Mouse (Mus musculus) ES-Bruce4 (cell line): ENCODE measurements around the gene Bmf. TPM values are rescaled to one million over a fixed set of nuclear protein-coding genes. Genes with fewer than 3 reads are reported as not detected.

Experiments used
- H3K27ac ChIP-seq: 2 replicates; pipeline ENCODE4 v1.5.1; 2012; ENCODE audit warnings: low read length, inconsistent platforms; ENCODE audit not compliant: insufficient read depth
- H3K27me3 ChIP-seq: 2 replicates; pipeline ENCODE4 v1.6.1; 2012; ENCODE audit warnings: mild to moderate bottlenecking, low read length, inconsistent platforms; ENCODE audit not compliant: control insufficient read depth, poor library complexity, insufficient read depth, severe bottlenecking
- H3K36me3 ChIP-seq: 2 replicates; pipeline ENCODE4 v1.6.1; 2012; ENCODE audit warnings: inconsistent platforms, mild to moderate bottlenecking, low read length, moderate library complexity; ENCODE audit not compliant: control insufficient read depth, poor library complexity, insufficient read depth, severe bottlenecking
- H3K4me1 ChIP-seq: one replicate; pipeline ENCODE4 v1.8.1; 2011; ENCODE audit warnings: low read length; ENCODE audit not compliant: control insufficient read depth, insufficient read depth
- H3K4me3 ChIP-seq: 2 replicates; pipeline ENCODE4 v1.5.1; 2011; ENCODE audit warnings: low read depth, mild to moderate bottlenecking, low read length
- H3K9ac ChIP-seq: 2 replicates; pipeline ENCODE4 v1.6.1; 2012; ENCODE audit warnings: low read depth, mild to moderate bottlenecking, inconsistent platforms; ENCODE audit not compliant: poor library complexity, severe bottlenecking
- H3K9me3 ChIP-seq: replicated peaks from 2 replicates; pipeline ENCODE4 v1.6.1; 2012; ENCODE audit warnings: mild to moderate bottlenecking, low read length, inconsistent platforms; ENCODE audit not compliant: control insufficient read depth, poor library complexity, insufficient read depth, severe bottlenecking
- CTCF ChIP-seq: IDR thresholded peaks from one replicate; pipeline ENCODE4 v1.8.1; 2011; ENCODE audit warnings: low read depth, low read length
- EP300 ChIP-seq: IDR thresholded peaks from 2 replicates; pipeline ENCODE4 v1.6.1; 2011; ENCODE audit warnings: low read depth, low read length; ENCODE audit not compliant: insufficient read depth
- POLR2A ChIP-seq: IDR thresholded peaks from one replicate; pipeline ENCODE4 v1.8.1; 2011; ENCODE audit warnings: low read length; ENCODE audit not compliant: insufficient read depth
- polyA plus RNA-seq: library from polyadenylated mRNA; stranded (reverse); fragments of >200 nt; gene quantifications from 2 replicates; pipeline ENCODE4 v1.2.4, GENCODE M21; 2011; ENCODE audit warnings: low read depth; ENCODE audit not compliant: missing spikeins, insufficient read depth, insufficient read length

The Bmf gene
- polyA plus RNA-seq, 1 experiment = 21.7 TPM

DNA sequence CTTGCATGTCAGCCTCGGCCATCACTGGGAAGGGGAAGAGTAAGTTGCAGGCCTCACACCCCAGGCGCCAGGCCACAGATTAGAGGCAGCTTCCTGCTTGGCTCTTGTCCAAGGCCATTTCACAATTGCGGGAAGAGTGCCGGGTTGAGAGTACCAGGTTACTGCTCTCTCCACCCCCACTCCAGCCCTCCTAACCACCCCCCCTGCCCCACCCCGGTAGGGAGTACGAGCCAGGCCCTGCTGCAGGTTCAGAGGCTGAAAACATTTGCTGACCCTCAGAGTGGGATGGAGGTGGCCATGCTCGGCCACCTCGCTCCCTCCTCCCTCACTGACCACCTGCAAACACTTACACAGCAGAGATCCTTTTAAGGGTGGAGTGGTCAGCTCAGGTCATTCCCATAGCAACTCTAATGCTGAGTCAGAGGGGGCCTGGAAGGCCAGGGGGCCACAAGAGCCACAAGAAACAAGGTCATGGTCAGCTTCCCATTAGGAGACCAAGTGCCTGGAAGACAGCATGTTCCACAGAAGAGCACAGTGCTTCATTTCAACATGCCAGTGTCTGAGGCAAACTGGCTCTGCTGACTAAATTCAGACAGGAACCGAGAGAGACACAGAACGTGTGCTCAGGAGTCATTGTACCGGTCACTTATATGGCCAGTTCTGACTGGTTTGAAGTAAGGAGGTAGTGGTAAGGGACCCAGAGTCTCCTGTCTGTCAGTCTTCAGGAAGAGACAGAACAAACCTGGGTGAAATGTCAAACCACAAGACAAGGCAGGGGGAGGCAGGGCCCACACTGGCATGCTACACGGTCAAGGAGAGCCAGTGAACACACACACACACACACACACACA is 59.0 kb downstream of the Bmf start:
- no peak overlapping the region for H3K9ac ChIP-seq
- no peaks in the 10 kb centered on the region for H3K36me3 ChIP-seq
- peaks cover 4% of the 10 kb centered on the region for H3K4me1 ChIP-seq
- H3K27me3 ChIP-seq = no peaks in the 10 kb centered on the region
- H3K27ac ChIP-seq = no peak overlapping the region
- no peak for TF ChIP-seq CTCF
- TF ChIP-seq POLR2A = no peak
- TF ChIP-seq EP300 = no peak
- H3K9me3 ChIP-seq = no peaks in the 10 kb centered on the region
- no peak overlapping the region for H3K4me3 ChIP-seq

DNA sequence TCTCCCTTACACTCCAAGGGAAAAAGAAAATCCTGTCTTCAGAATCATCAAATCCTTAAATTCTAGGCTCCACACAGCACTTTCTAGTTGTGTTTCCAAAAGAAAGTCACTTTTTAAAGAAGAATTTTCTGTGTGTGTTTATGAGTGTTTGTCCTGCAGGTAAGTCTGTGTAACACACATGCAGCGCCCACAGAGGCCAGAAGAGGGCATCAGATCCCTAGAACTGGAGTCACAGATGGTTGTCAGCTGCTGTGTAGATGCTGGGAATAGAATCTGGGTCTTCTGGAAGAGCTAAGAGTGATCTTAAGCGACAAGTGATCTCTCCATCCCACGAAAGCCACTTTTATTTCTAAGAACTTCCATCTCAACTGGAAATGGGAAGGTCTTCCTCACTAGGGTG is 61.7 kb downstream of the Bmf start:
- no peak overlapping the region for H3K27ac ChIP-seq
- no peak overlapping the region for H3K4me3 ChIP-seq
- TF ChIP-seq CTCF (peak; percentile 61), POLR2A (no peak)
- H3K9ac ChIP-seq = no peak overlapping the region
- H3K4me1 ChIP-seq = peaks cover 4% of the 10 kb centered on the region
- H3K9me3 ChIP-seq = no peaks in the 10 kb centered on the region
- no peaks in the 10 kb centered on the region for H3K36me3 ChIP-seq
- H3K27me3 ChIP-seq = no peaks in the 10 kb centered on the region

DNA sequence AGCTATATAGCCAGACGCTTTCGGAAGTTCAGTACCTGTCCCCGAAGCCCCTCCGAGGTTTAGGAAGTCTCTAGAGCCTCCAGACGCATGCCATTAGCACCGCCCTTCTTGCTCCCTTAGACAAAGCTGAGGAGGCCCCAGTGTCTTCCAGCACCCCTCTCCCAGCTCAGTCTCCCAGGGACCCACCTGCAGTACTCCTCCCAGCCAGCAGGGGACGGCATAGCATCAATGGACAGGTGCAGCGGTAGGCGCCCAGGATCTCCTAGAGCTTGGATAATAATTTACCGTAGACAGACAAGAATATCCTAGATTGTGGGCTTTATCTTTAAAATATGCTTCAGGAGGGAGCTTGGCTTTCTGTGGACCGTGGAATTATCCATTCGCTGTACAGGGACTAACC is 62.6 kb downstream of the Bmf start:
- H3K4me3 ChIP-seq = no peak overlapping the region
- H3K27ac ChIP-seq = no peak overlapping the region
- TF ChIP-seq EP300 (no peak), CTCF (peak; percentile 93), POLR2A (no peak)
- H3K9me3 ChIP-seq = no peaks in the 10 kb centered on the region
- H3K27me3 ChIP-seq = no peaks in the 10 kb centered on the region
- H3K36me3 ChIP-seq = no peaks in the 10 kb centered on the region
- peaks cover 4% of the 10 kb centered on the region for H3K4me1 ChIP-seq
- H3K9ac ChIP-seq = no peak overlapping the region

DNA sequence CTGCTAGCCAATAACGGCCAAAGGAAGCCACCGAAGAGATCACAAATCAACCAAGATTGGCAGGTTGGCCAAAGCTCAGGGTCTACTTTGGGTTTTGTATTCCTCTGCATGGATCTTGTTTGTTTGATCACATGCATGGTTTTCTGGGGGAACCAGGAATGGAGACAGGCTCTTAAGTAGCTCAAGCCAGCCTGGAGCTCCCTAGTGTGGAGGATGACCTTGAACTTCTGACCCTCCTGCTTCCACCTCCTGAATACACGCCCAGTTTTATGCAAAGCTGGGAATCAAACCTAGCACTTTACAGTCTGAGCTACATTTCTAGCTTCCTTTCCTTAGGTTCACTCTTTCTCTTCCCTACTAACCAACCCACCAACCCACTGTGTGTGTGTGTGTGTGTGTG is 64.1 kb downstream of the Bmf start:
- TF ChIP-seq POLR2A = no peak
- 0 out of 2 replicates have a peak, but pooled peaks have one; percentile 42 for TF ChIP-seq EP300
- no peaks in the 10 kb centered on the region for H3K9me3 ChIP-seq
- no peak overlapping the region for H3K4me3 ChIP-seq
- H3K27ac ChIP-seq = no peak overlapping the region
- no peaks in the 10 kb centered on the region for H3K27me3 ChIP-seq
- H3K9ac ChIP-seq = no peak overlapping the region
- no peaks in the 10 kb centered on the region for H3K36me3 ChIP-seq
- H3K4me1 ChIP-seq = peaks cover 2% of the 10 kb centered on the region

DNA sequence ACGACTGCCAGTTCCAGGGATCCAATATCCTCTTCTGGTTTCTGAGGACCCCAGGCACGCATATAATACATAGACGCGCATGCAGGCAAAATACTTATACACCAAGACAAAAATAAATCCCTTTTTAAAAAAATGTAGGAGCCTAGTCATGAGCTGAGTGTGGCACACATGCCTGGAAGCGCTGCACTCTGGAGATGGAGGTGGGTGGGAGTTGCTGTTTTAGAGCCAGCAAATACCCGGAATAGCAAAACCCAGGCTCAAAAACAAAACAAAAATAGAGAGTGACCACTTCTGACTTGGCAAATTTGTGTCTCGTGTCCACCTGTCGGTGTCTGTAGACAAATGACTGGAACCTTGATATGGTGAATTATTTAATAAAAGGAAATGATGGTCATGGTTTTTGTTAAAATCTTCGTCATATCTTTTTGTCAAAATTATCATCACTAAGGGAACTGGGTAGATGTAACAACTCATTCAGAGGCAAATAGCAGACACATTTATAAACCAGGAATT is 65.0 kb downstream of the Bmf start:
- H3K27ac ChIP-seq = no peak overlapping the region
- no peak for TF ChIP-seq POLR2A
- no peak for TF ChIP-seq CTCF
- TF ChIP-seq EP300 = no peak
- peaks cover 1% of the 10 kb centered on the region for H3K4me1 ChIP-seq
- H3K27me3 ChIP-seq = no peaks in the 10 kb centered on the region
- H3K36me3 ChIP-seq = no peaks in the 10 kb centered on the region
- no peak overlapping the region for H3K9ac ChIP-seq
- H3K9me3 ChIP-seq = no peaks in the 10 kb centered on the region
- no peak overlapping the region for H3K4me3 ChIP-seq

DNA sequence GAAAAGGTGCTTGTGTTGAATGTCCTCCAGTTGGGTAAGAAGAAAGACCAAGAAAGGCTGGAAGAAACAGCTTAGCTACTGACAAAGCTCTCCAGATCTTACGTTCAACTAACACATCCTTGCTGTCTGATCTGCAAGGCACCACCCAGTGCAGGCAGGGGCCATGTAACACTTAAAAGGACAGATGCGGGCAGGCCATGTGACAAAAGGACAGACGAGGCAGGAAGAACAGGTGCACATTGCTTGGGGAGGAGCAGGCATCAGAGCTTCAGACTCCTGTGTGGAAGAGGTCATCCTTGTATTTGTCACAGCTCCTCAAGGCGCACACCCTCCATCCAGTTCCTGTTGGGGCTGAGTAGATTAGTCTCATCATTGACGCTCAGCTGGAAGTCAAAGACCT is 66.5 kb downstream of the Bmf start:
- no peaks in the 10 kb centered on the region for H3K9me3 ChIP-seq
- no peak overlapping the region for H3K27ac ChIP-seq
- TF ChIP-seq EP300 = no peak
- peaks cover 2% of the 10 kb centered on the region for H3K4me1 ChIP-seq
- no peak overlapping the region for H3K4me3 ChIP-seq
- H3K27me3 ChIP-seq = no peaks in the 10 kb centered on the region
- no peak overlapping the region for H3K9ac ChIP-seq
- H3K36me3 ChIP-seq = no peaks in the 10 kb centered on the region
